23 mouse cellular contexts compared by ENCODE assay signal in genomic region chr5:66476266-66476665, GRCm38 (mm10).
A peak's percentile ranks its signal among the peaks of the same experiment; 100 is the strongest.
DNase-seq lines count a peak whose midpoint lies in the region; ATAC-seq and TF ChIP-seq lines count a peak whose summit lies in the region.
"Had no signal": no experiment of that assay in that cellular context is flagged by ENCODE, and none has a peak within 500 bp of the region (broad histone marks: within the 10 kb centered on the region; RNA-seq: fewer than 3 reads in every experiment).

No protein-coding gene starts in this region.

- no peaks in the 10 kb centered on the region for H3K4me1 ChIP-seq in kidney, embryonic 14.5 days (ENCODE audit: control insufficient read depth, insufficient read depth, low read length)
- H3K4me1 ChIP-seq in E14TG2a.4 (replicated peaks; ENCODE audit: low read depth, low read length) = peaks cover 52% of the 10 kb centered on the region

- DNase-seq in kidney, adult 18-20 months = no peak
- DNase-seq in cerebellum, adult 11 months = peak; percentile 24
- peak; percentile 34 to 56 for DNase-seq in cerebellum, postnatal 10 days
- DNase-seq in adrenal gland, postnatal 25 days = no peak
- no peak for DNase-seq in thymus, postnatal 0 days (ENCODE audit: low spot score)
- DNase-seq: gastrocnemius, adult 2 months; heart, adult 11 months; heart, postnatal 36 days; kidney, postnatal 10 days; layer of hippocampus, postnatal 36 days; lung, postnatal 10 days; midbrain, embryonic 14.5 days; thymus, postnatal 4 days had no signal

- no peak for TF ChIP-seq CTCF in E14TG2a.4 (conservative IDR thresholded peaks at IDR 0.05; ENCODE audit: low read length)

- H3K4me2 ChIP-seq in kidney, embryonic 14.5 days (replicated peaks; ENCODE audit: low read depth, low read length) = no peak overlapping the region
- H3K4me2 ChIP-seq: embryonic facial prominence, embryonic 15.5 days; heart, embryonic 13.5 days had no signal

- H3K9me3 ChIP-seq in kidney, embryonic 14.5 days (ENCODE audit: control insufficient read depth, low read length) = no peaks in the 10 kb centered on the region
- no peaks in the 10 kb centered on the region for H3K9me3 ChIP-seq in E14TG2a.4 (ENCODE audit: low read length)
- H3K9me3 ChIP-seq: embryonic facial prominence, embryonic 15.5 days; forebrain, embryonic 10.5 days; heart, embryonic 13.5 days had no signal

- 82% methylated on average over 10 of the region's 10 CpGs for WGBS in kidney, embryonic 14.5 days

- no peak for ATAC-seq in kidney, embryonic 14.5 days (ENCODE audit: low FRiP score, low TSS enrichment)
- ATAC-seq: hindbrain, embryonic 16.5 days; intestine, postnatal 0 days had no signal

- H3K36me3 ChIP-seq in kidney, embryonic 14.5 days (ENCODE audit: control insufficient read depth, insufficient read depth, low read length) = peaks cover 3% of the 10 kb centered on the region; the same call in 1 of the 2 replicates
- peaks cover 9% of the 10 kb centered on the region; the same call in 1 of the 2 replicates for H3K36me3 ChIP-seq in E14TG2a.4 (ENCODE audit: insufficient read depth, low read length)
- H3K36me3 ChIP-seq: forebrain, embryonic 10.5 days had no signal

- H3K27ac ChIP-seq in kidney, embryonic 14.5 days (ENCODE audit: low read depth, low read length) = no peak overlapping the region
- H3K27ac ChIP-seq: embryonic facial prominence, embryonic 15.5 days; forebrain, embryonic 10.5 days; gastrocnemius, adult 2 months; heart, embryonic 13.5 days; layer of hippocampus, adult 2 months had no signal

- no peaks in the 10 kb centered on the region for H3K27me3 ChIP-seq in kidney, embryonic 14.5 days (ENCODE audit: control insufficient read depth, insufficient read depth, low read length)
- H3K27me3 ChIP-seq in E14TG2a.4 (ENCODE audit: insufficient read depth, low read length) = no peaks in the 10 kb centered on the region; the same call in 1 of the 2 replicates
- H3K27me3 ChIP-seq: CH12.LX; embryonic facial prominence, embryonic 15.5 days; heart, embryonic 13.5 days had no signal

- no peak overlapping the region for H3K4me3 ChIP-seq in kidney, embryonic 14.5 days (ENCODE audit: low read length)
- H3K4me3 ChIP-seq in E14TG2a.4 (replicated peaks; ENCODE audit: low read length) = peak overlapping the region; percentile 63
- H3K4me3 ChIP-seq: embryonic facial prominence, embryonic 15.5 days; forebrain, embryonic 10.5 days; gastrocnemius, adult 2 months; heart, embryonic 13.5 days; layer of hippocampus, adult 2 months; myocyte had no signal

- H3K9ac ChIP-seq in kidney, embryonic 14.5 days (ENCODE audit: low read depth, low read length) = 0 out of 2 replicates have a peak overlapping the region, but pooled peaks have one; percentile 12
- H3K9ac ChIP-seq: embryonic facial prominence, embryonic 15.5 days; heart, embryonic 13.5 days had no signal

Comparison
In these comparisons a context has a peak if more than half of its experiments do, and no peak if none do; other contexts are left out.
1. DNase-seq: peak in cerebellum, adult 11 months (single experiment) and cerebellum, postnatal 10 days (2 of 2); none in kidney, adult 18-20 months (single experiment), adrenal gland, postnatal 25 days (single experiment) and thymus, postnatal 0 days (single experiment).